Mouse (Mus musculus) embryonic facial prominence, embryonic 11.5 days (tissue): Measurements from ENCODE around the gene Peli1. TPM values are rescaled to one million over a fixed set of nuclear protein-coding genes. Genes with fewer than 3 reads are reported as not detected.
"Not testable (repeated sequence)": the region's sequence is repeated elsewhere in the genome, so short reads cannot be mapped to it uniquely, and the experiment has no call there.

Source experiments
- ATAC-seq: fragments of 200-750 bp; cut with Nextera tagmentation; replicated peaks from 2 replicates; pipeline ENCODE4 v1.8.0; 2017; ENCODE audit warnings: low read depth; ENCODE audit not compliant: insufficient number of reproducible peaks, low FRiP score, low TSS enrichment
- DNase-seq: peaks from one replicate; pipeline ENCODE4 v3.0.0-alpha.2; 2015; ENCODE audit warnings: low spot score
- H3K27ac ChIP-seq: fragments of 300-500 bp; sonication (generic); replicated peaks from 2 replicates; pipeline ENCODE4 v1.5.1; 2014; ENCODE audit warnings: mild to moderate bottlenecking, low read depth, low read length, control low read depth
- H3K27me3 ChIP-seq: fragments of 300-500 bp; sonication (generic); 2 replicates; pipeline ENCODE4 v1.6.1; 2014; ENCODE audit warnings: mild to moderate bottlenecking, low read length, moderate library complexity, mixed read lengths; ENCODE audit not compliant: control insufficient read depth, insufficient read depth
- H3K36me3 ChIP-seq: fragments of 300-500 bp; sonication (generic); replicated peaks from 2 replicates; pipeline ENCODE4 v1.6.1; 2014; ENCODE audit warnings: low read depth, mild to moderate bottlenecking, low read length, moderate library complexity, mixed read lengths; ENCODE audit not compliant: control insufficient read depth, insufficient read depth
- H3K4me1 ChIP-seq: fragments of 300-500 bp; sonication (generic); 2 replicates; pipeline ENCODE4 v1.6.1; 2014; ENCODE audit warnings: low read length, mixed read lengths; ENCODE audit not compliant: control insufficient read depth, insufficient read depth
- H3K4me2 ChIP-seq: fragments of 300-500 bp; sonication (generic); 2 replicates; pipeline ENCODE4 v1.6.1; 2014; ENCODE audit warnings: low read depth, mild to moderate bottlenecking, control low read depth, low read length, moderate library complexity
- H3K4me3 ChIP-seq: fragments of 300-500 bp; sonication (generic); 2 replicates; pipeline ENCODE4 v1.5.1; 2014; ENCODE audit warnings: low read depth, low read length, control low read depth
- H3K9ac ChIP-seq: fragments of 300-500 bp; sonication (generic); replicated peaks from 2 replicates; pipeline ENCODE4 v1.6.1; 2014; ENCODE audit warnings: mild to moderate bottlenecking, control low read depth, low read length
- H3K9me3 ChIP-seq: fragments of 300-500 bp; sonication (generic); replicated peaks from 2 replicates; pipeline ENCODE4 v1.6.1; 2016; ENCODE audit warnings: mild to moderate bottlenecking, low read length, inconsistent platforms, mixed read lengths; ENCODE audit not compliant: control insufficient read depth
- WGBS: fragments of 180-500 bp; shearing (Covaris S2); extraction: QIAGEN DNeasy Blood & Tissue Kit; methylation state at CpG from one replicate; pipeline ENCODE4 v1.1.7; 2014; 5-methylcytosine and 5-hydroxymethylcytosine counted together
- polyA plus RNA-seq: library from polyadenylated mRNA; unstranded; fragments of >200 nt; fragmentation: Nextera tagmentation; extraction: Ambion mirVana; gene quantifications from 2 replicates; pipeline ENCODE4 v1.2.1, GENCODE M21; 2014

Gene Peli1
- polyA plus RNA-seq, 1 experiment from 2014 or later: 86.9 TPM

DNA sequence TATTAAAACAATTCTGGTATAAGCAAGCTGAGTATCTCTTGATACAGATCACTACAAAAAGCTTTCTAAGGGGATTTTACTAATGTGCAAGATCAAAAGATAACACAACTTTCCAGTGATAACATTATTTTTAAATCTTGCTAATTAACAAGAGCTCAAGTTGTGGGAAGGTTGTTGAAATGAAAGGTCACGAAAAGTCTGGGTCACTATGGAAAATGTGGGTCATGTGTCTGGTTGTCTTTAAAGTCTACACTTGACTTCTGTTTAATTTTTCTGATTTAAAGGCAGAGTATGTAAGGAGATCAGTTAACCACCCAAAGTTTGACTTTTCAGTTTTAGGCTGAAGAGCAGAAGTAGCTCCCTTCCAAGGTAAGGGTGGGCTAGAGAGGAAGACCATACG lies 90.5 kb downstream of the Peli1 start:
- DNase-seq: no peak
- 72% methylated on average over 2 of the region's 2 CpGs for WGBS
- ATAC-seq: no peak
- Histone ChIP-seq H3K9ac (no peak overlapping the region), H3K27me3 (no peaks in the 10 kb centered on the region), H3K4me3 (no peak overlapping the region), H3K9me3 (no peaks in the 10 kb centered on the region), H3K4me2 (no peak overlapping the region), H3K36me3 (no peaks in the 10 kb centered on the region), H3K27ac (no peak overlapping the region), H3K4me1 (no peaks in the 10 kb centered on the region)

DNA sequence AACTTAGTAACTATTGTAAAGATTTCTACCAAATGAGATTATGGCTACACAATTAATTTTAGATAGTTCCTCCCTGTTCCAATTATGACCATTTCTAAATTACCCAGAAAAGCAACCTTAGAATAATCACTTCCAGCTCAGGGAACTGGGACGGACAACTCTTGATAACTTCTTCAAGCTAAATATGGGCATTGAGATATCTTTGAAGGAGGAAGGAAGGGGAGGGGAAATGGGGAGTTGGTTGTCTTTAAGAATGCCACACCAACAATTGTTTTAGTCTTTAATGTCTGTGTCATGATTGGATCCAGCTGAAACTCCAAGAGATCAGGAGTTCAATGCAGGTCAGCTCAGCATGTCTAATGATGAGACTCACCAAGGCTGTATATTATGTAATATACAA lies 91.6 kb downstream of the Peli1 start:
- DNase-seq: no peak
- WGBS: 40% methylated on average over 1 of the region's 1 CpGs
- Histone ChIP-seq H3K27me3 (no peaks in the 10 kb centered on the region), H3K9me3 (no peaks in the 10 kb centered on the region), H3K4me2 (no peak overlapping the region), H3K9ac (no peak overlapping the region), H3K4me1 (no peaks in the 10 kb centered on the region), H3K27ac (no peak overlapping the region), H3K4me3 (no peak overlapping the region), H3K36me3 (no peaks in the 10 kb centered on the region)
- no peak for ATAC-seq

DNA sequence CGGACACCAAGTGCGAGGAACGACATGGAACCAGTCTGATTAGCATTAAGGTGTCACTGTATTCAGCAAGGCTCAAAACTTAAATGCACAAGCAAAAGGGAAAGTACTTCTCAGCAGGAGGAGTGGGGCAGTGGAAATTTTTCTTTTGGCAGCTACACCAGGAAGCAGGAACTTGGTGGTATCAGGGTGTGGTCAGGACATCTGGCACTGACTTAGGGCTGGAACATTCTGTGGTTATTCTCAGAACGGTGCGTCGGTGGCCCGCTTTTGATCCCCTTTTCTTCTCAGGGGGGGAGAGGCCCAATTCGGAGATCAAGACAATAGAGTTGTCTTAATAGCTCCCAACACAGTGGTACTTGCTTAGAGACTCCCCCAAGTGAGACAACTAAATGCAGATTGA lies 100.7 kb downstream of the Peli1 start:
- H3K9ac ChIP-seq, H3K9me3 ChIP-seq, H3K4me2 ChIP-seq, H3K4me1 ChIP-seq, H3K27ac ChIP-seq, DNase-seq, H3K36me3 ChIP-seq, H3K27me3 ChIP-seq, ATAC-seq, H3K4me3 ChIP-seq: not testable (repeated sequence)
- WGBS: 86% methylated on average over 8 of the region's 8 CpGs

DNA sequence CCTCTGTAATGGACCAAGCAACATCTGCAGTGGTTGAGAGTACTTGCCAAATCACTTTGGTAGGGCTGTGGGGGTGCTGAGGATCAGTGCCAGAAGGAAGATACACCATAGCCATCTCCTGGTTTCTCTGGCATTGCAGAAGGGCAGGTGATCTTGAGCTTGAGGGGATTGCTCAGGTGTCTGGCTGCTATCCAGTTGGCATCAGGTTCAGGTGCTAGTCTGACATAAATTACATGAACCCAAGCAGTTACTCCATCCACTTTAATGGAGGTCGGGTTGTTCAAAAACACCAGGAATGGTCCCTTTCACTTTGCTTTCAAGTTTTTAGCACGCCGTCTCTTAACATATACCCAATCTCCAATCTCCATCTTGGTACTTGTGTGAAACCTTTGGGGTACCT lies 103.8 kb downstream of the Peli1 start:
- no peak overlapping the region for H3K4me2 ChIP-seq
- no peak overlapping the region for H3K27ac ChIP-seq

More for the DNA sequence above, 103.8 kb downstream of the Peli1 start:
- WGBS: 92% methylated on average over 3 of the region's 3 CpGs
- Histone ChIP-seq H3K4me1 (no peaks in the 10 kb centered on the region), H3K36me3 (no peaks in the 10 kb centered on the region), H3K9ac (no peak overlapping the region), H3K27me3 (no peaks in the 10 kb centered on the region), H3K4me3 (no peak overlapping the region), H3K9me3 (no peaks in the 10 kb centered on the region)
- no peak for ATAC-seq
- DNase-seq: no peak

Other genes starting within 250 kb of the Peli1 start
- gene Vps54, start 148.0 kb downstream of the Peli1 start, polyA plus RNA-seq: 15.1 and 19.5 TPM in 2 replicates